Mouse (Mus musculus) embryonic facial prominence, embryonic 11.5 days (tissue): ENCODE measurements at regions not wholly inside any gene's neighbourhood (a gene's known extent, or its start where the extent isn't known, plus 50 kb on each side); places are given as distances from the start of the nearest gene placed in this dataset.

Source experiments
- ATAC-seq: fragments of 200-750 bp; cut with Nextera tagmentation; replicated peaks from 2 replicates; pipeline ENCODE4 v1.8.0; 2017; ENCODE audit warnings: low read depth; ENCODE audit not compliant: insufficient number of reproducible peaks, low FRiP score, low TSS enrichment
- DNase-seq: peaks from one replicate; pipeline ENCODE4 v3.0.0-alpha.2; 2015; ENCODE audit warnings: low spot score
- H3K27ac ChIP-seq: fragments of 300-500 bp; sonication (generic); replicated peaks from 2 replicates; pipeline ENCODE4 v1.5.1; 2014; ENCODE audit warnings: mild to moderate bottlenecking, low read depth, low read length, control low read depth
- H3K27me3 ChIP-seq: fragments of 300-500 bp; sonication (generic); 2 replicates; pipeline ENCODE4 v1.6.1; 2014; ENCODE audit warnings: mild to moderate bottlenecking, low read length, moderate library complexity, mixed read lengths; ENCODE audit not compliant: control insufficient read depth, insufficient read depth
- H3K36me3 ChIP-seq: fragments of 300-500 bp; sonication (generic); replicated peaks from 2 replicates; pipeline ENCODE4 v1.6.1; 2014; ENCODE audit warnings: low read depth, mild to moderate bottlenecking, low read length, moderate library complexity, mixed read lengths; ENCODE audit not compliant: control insufficient read depth, insufficient read depth
- H3K4me1 ChIP-seq: fragments of 300-500 bp; sonication (generic); 2 replicates; pipeline ENCODE4 v1.6.1; 2014; ENCODE audit warnings: low read length, mixed read lengths; ENCODE audit not compliant: control insufficient read depth, insufficient read depth
- H3K4me2 ChIP-seq: fragments of 300-500 bp; sonication (generic); 2 replicates; pipeline ENCODE4 v1.6.1; 2014; ENCODE audit warnings: low read depth, mild to moderate bottlenecking, control low read depth, low read length, moderate library complexity
- H3K4me3 ChIP-seq: fragments of 300-500 bp; sonication (generic); 2 replicates; pipeline ENCODE4 v1.5.1; 2014; ENCODE audit warnings: low read depth, low read length, control low read depth
- H3K9ac ChIP-seq: fragments of 300-500 bp; sonication (generic); replicated peaks from 2 replicates; pipeline ENCODE4 v1.6.1; 2014; ENCODE audit warnings: mild to moderate bottlenecking, control low read depth, low read length
- H3K9me3 ChIP-seq: fragments of 300-500 bp; sonication (generic); replicated peaks from 2 replicates; pipeline ENCODE4 v1.6.1; 2016; ENCODE audit warnings: mild to moderate bottlenecking, low read length, inconsistent platforms, mixed read lengths; ENCODE audit not compliant: control insufficient read depth
- WGBS: fragments of 180-500 bp; shearing (Covaris S2); extraction: QIAGEN DNeasy Blood & Tissue Kit; methylation state at CpG from one replicate; pipeline ENCODE4 v1.1.7; 2014; 5-methylcytosine and 5-hydroxymethylcytosine counted together

- no peaks in the 10 kb centered on the region for H3K9me3 ChIP-seq
- ATAC-seq, result no peak
- no peaks in the 10 kb centered on the region for H3K27me3 ChIP-seq
- H3K4me3 ChIP-seq, result no peak overlapping the region
- H3K36me3 ChIP-seq, result no peaks in the 10 kb centered on the region
- no peak for DNase-seq
- no peak overlapping the region for H3K4me2 ChIP-seq
- H3K9ac ChIP-seq, result no peak overlapping the region
- H3K4me1 ChIP-seq, result no peaks in the 10 kb centered on the region
- H3K27ac ChIP-seq, result no peak overlapping the region
- WGBS, result 86% methylated on average over 2 of the region's 2 CpGs
Observed at GRCm38 (mm10) chr11:41467330-41467729, 533.3 kb downstream of the Gabrg2 start.

DNA sequence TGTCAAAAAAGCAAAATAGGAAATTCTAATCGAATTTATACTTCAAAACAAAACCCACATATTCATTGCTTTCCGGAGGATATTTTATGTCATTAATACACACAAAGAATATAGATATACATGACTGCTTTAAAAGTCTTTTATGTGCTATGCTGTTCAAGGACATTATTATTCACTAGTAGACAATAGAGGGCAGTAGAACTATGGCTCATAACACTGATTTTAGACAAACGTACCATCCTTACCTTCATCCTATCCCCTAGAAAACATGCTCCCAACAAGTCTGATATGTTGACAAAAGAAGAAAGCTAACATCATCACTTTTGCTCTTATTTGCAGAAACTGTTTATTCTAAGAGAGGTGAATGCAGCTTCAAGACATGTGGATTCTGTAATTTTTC lies 566.8 kb downstream of the Gabrg2 start:
- 71% methylated on average over 3 of the region's 3 CpGs for WGBS
- Histone ChIP-seq H3K4me3 (no peak overlapping the region), H3K4me2 (no peak overlapping the region), H3K27me3 (no peaks in the 10 kb centered on the region), H3K4me1 (no peaks in the 10 kb centered on the region), H3K9me3 (no peaks in the 10 kb centered on the region), H3K36me3 (no peaks in the 10 kb centered on the region), H3K9ac (no peak overlapping the region), H3K27ac (no peak overlapping the region)
- DNase-seq (no peak), ATAC-seq (no peak)

- 50% methylated on average over 4 of the region's 4 CpGs for WGBS
- no peaks in the 10 kb centered on the region for H3K4me1 ChIP-seq
- ATAC-seq (no peak), DNase-seq (no peak)
- no peaks in the 10 kb centered on the region for H3K27me3 ChIP-seq
- no peaks in the 10 kb centered on the region for H3K9me3 ChIP-seq
- no peak overlapping the region for H3K27ac ChIP-seq
- no peak overlapping the region for H3K4me3 ChIP-seq
- H3K36me3 ChIP-seq, result no peaks in the 10 kb centered on the region
- H3K9ac ChIP-seq, result no peak overlapping the region
- no peak overlapping the region for H3K4me2 ChIP-seq
Observed at GRCm38 (mm10) chr11:41425592-41425991, 575.1 kb downstream of the Gabrg2 start.
